Comparison of ENCODE assay signal across 14 mouse cellular contexts in the genomic region with DNA sequence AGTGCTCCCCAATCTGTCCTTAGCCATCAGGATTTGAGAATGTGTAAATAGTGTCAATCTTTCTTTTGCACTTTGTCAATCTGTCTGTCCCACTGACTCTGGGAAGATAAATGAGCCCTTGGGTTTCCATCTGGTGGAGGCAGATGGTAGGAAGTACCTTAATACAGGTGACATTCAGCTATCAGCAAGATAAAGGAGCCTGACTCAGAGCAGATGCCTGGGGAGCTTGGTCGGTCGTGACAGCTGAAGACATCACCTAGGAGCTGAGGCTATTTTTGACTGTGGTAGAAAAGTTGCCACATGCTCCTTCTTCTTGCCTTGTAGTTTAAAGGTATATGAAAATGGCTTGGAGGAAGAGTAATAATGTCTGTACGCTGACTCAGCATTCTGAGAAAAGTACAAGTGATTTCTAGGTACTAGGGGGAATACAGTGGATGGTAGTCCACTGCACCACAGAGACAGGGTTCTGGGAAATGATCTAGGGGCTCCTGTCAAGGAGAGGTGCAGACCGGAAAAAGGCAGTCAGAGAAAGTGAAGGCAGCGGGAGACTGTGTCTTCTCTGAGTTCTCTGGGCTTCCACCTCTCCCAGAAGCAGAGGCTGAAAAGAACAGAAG.
"Had no signal": no experiment of that assay in that cellular context is flagged by ENCODE, and none has a peak within 500 bp of the region (broad histone marks: within the 10 kb centered on the region; RNA-seq: fewer than 3 reads in every experiment).

No protein-coding gene starts in this region.

- H3K9me3 ChIP-seq: limb, embryonic 10.5 days; midbrain, embryonic 12.5 days; neural tube, embryonic 15.5 days had no signal

- H3K4me2 ChIP-seq: midbrain, embryonic 12.5 days; neural tube, embryonic 15.5 days had no signal

- H3K36me3 ChIP-seq: limb, embryonic 10.5 days; midbrain, embryonic 12.5 days; neural tube, embryonic 15.5 days had no signal

- H3K4me3 ChIP-seq: left cerebral cortex, adult 2 months; limb, embryonic 10.5 days; midbrain, embryonic 12.5 days; myocyte; neural tube, embryonic 15.5 days had no signal

- DNase-seq: kidney, adult 11 months; kidney, adult 9 months; kidney, postnatal 10 days; kidney, postnatal 4 days; lung, adult 2 months; lung, postnatal 36 days had no signal

- H3K27ac ChIP-seq: left cerebral cortex, adult 2 months; limb, embryonic 10.5 days; liver, embryonic 14.5 days; midbrain, embryonic 12.5 days; neural tube, embryonic 15.5 days; stomach, postnatal 0 days had no signal

- H3K4me1 ChIP-seq: neural tube, embryonic 15.5 days had no signal

- ATAC-seq: lung, postnatal 0 days had no signal

- H3K27me3 ChIP-seq: midbrain, embryonic 12.5 days; neural tube, embryonic 15.5 days had no signal

- H3K9ac ChIP-seq: liver, embryonic 14.5 days; midbrain, embryonic 12.5 days; neural tube, embryonic 15.5 days had no signal
